Mouse (Mus musculus) liver (tissue): ENCODE results near the gene Cacnb2.
A peak's percentile ranks its signal among the peaks of the same experiment; 100 is the strongest.

Experiments
- DNase-seq: peaks from one replicate; pipeline ENCODE4 v3.0.0-alpha.2; 2020; ENCODE audit warnings: mixed read lengths

Gene Cacnb2

GRCm38 (mm10) chr2:14602788-14603187, at the start of gene Cacnb2:
TSS of gene Cacnb2 (plus strand) at chr2:14603088.
- no peak for DNase-seq

GRCm38 (mm10) chr2:14568020-14568419, 34.9 kb upstream of the Cacnb2 start:
- no peak for DNase-seq

DNA sequence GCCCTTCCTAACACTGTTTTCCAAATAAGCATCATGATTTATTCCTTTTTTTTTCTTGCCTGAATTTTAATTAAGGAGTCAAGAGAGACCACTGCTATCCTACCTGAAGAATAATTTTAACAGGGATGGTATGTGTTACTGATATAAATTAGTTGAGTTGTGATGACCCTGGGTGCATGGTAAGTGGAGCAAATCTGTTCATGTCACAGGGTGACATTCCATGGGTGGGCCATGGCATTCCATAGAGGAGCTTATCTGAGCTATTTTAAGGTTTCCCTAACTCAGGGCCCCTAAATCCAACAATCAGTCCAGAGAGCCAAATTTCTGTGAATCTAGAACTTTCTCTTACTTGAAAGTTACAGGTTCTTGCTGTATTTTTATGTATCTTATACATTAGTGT, 31.6 kb upstream of the Cacnb2 start:
- DNase-seq = no peak

DNA sequence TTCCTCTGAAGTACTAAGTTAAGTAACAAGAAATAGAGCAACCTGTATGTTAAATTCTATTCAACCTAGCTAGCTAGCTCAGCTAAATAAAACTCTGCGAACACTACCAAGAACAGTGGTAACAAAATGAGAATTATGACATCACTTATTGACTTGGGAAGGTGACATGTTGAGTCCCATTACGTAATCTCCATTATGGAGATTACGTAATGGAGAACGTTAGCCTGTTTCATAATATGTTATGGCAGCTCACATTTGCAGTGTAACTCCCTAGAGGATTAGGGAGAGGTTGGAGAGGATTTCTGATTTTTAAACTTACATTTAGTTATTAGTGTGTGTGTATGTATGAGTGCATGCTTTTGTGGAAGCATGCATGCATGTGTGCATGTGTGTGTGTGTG, 13.3 kb upstream of the Cacnb2 start:
- DNase-seq = no peak

DNA sequence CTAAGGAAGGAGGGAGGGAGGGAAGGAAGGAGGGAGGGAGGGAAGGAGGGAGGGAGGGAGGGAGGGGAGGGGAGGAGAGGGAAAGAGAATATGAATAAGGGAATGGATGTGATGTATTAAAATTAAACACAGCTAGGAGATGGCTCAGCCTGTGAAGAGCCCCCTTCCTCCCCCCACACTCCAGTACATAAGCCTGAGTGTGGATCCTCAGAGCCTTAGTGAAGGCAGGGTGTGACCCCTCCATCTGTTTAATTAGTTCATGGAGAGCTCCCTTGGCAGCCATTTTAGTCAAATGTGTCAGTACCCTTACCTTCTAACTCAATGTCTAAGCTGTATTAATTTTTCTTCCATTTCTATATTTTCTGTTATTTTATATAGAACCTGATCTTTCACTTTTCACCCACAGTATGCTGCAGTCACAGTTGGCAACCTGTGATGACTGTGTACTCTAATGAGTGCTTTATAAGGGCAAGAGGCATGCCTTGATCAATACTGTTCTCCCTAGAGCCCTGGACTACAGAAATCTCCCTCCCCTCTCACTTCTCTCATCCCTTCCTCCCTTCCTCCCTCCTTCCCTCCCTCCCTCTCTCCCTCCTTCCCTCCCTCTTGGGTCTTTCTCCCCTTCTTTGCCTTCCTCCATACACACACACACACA, 4.9 kb upstream of the Cacnb2 start:
- no peak for DNase-seq

GRCm38 (mm10) chr2:14603784-14604781, 1.2 kb downstream of the Cacnb2 start:
- peak; percentile 45 for DNase-seq

DNA sequence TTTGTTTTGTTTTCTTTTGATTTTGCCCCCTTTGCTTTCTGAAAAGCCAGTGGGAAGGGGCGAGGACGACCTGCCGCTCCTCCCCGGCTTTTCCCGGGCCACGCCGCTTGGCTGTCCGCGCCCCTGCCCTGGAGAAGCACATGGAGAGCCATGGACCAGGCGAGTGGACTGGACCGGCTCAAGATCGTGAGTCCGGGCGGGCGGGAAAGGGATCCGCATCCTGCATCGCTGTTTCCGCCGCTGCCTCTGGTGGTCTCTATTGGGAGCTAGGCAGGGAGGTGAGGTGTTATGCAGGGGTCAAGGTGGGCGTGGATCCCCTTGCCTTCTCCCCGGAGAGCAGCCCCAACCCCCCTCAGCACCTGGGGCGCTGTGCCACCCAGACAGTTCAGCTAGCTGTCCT, 1.9 kb downstream of the Cacnb2 start:
- DNase-seq = no peak

DNA sequence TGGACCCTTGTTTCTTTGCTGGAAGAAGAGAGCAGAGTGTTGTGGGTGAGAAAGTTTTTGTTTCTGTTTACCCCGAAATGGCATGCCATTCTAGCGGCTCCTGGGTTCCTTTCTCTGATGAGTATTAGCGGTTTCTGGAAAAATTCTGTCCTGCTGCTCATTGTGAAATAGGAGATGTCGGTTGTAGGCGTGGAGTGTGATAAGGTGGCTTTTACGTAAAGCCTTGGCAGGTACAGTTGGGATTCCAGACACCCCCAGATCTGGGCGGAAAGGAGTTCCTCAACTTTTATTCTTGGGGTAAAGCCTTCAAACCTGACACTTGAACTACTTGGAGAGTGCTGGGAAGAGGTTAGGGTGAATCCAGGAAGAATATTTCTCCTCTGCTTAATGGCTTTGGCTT, 2.3 kb downstream of the Cacnb2 start:
- DNase-seq = no peak

DNA sequence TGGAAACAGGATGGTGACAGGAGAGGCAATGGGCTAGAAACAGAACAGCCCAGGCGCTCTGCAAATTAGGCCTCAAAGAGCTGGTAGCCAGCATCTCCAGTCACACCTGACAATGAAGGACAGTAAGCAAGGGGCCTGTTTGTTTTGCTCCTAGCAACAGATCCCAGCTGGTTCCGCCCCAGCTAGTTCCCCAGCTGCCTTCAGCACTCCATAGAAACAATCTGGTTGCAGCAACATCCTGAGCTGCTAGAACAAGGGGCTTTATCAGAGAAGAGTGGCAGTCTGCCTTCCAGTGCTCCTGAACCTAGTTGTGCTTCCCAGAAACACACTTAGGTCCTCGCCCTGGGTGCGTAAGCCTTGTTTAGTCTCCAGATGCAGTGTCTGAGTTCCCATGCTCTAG, 5.7 kb downstream of the Cacnb2 start:
- no peak for DNase-seq

- no peak for DNase-seq
Observed at GRCm38 (mm10) chr2:14612705-14613104, 9.8 kb downstream of the Cacnb2 start.

GRCm38 (mm10) chr2:14616361-14616760, 13.5 kb downstream of the Cacnb2 start:
- DNase-seq = no peak

GRCm38 (mm10) chr2:14620120-14620853, 17.4 kb downstream of the Cacnb2 start:
- no peak for DNase-seq

- no peak for DNase-seq
Observed at GRCm38 (mm10) chr2:14620891-14621290, 18.0 kb downstream of the Cacnb2 start.

DNA sequence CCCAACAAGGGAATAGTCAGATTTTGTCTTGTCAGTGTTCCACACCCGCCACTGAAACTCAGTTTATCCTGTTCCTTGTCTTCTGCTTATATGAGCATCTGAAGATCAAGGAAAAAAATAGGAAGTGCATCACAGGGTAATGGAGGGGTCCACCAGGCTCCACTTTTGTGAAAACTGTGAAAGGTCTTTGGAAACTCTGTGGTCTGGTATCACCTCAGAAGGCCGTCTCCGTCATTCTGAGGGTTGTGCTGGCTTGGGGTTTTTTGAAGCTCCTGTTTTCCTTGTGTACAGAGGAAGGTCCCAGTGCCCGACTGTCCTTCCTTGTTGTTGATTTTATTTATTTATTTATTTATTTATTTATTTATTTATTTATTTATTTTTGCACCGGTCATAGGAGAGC, 20.9 kb downstream of the Cacnb2 start:
- no peak for DNase-seq

GRCm38 (mm10) chr2:14629814-14630492, 27.1 kb downstream of the Cacnb2 start:
- no peak for DNase-seq

DNA sequence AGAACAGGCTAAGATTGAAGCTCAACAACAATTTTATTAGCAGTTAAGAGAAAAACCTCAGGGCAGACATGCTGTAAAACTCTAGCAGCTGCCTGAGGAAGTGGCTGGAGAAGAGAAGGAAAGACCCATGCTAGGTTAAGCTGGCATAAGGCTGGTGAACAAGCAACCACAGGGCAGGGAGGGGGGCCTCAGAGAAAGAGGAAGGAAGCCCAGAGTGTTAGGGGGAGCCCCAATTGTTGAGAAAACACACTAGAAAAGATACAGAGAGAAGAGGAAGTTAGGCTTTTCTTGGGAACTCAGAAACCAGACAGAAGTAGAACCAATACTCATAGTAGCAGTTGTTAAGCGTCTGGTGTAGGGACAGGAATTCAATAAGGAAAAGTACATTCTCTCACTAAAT, 28.7 kb downstream of the Cacnb2 start:
- DNase-seq = peak; percentile 36

GRCm38 (mm10) chr2:14633202-14633601, 30.3 kb downstream of the Cacnb2 start:
- DNase-seq = no peak

- DNase-seq = no peak
Observed at GRCm38 (mm10) chr2:14639266-14639665, 36.4 kb downstream of the Cacnb2 start.

- DNase-seq = no peak
Observed at GRCm38 (mm10) chr2:14639877-14640276, 37.0 kb downstream of the Cacnb2 start.

GRCm38 (mm10) chr2:14641040-14641439, 38.2 kb downstream of the Cacnb2 start:
- no peak for DNase-seq

GRCm38 (mm10) chr2:14651268-14651667, 48.4 kb downstream of the Cacnb2 start:
- DNase-seq = no peak

DNA sequence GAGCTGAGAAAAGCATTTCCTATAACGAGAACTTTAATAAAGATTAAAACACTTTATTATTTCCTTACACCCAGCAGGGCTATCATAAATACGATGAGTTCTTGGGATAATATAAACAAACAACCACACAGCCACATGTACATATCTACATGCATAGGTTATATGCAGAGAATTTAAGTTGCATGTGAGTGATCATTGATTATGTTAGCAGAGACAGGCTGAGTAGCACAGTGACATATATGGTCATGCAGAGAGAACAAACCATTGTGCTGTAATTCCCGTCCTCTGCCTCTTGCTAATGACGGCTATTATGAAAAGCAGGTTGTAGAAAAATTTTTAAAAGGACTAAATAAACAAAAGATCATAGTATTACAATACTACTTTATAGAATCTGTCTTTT, 53.8 kb downstream of the Cacnb2 start:
- DNase-seq = no peak
